Mouse (Mus musculus) megakaryocyte-erythroid progenitor cell, adult 5 weeks (primary cell): ENCODE results near the gene Plekho2. TPM values are rescaled to one million over a fixed set of nuclear protein-coding genes. Genes with fewer than 3 reads are reported as not detected.

Experiments
- polyA plus RNA-seq: library from polyadenylated mRNA; stranded (reverse); fragments of >175 nt; gene quantifications from 2 replicates; pipeline ENCODE4 v1.2.3, GENCODE M21; 2012

Gene Plekho2
- polyA plus RNA-seq, result 65.7 and 78.4 TPM in 2 replicates

GRCm38 (mm10) chr9:65579781-65580371 is at the start of gene Plekho2:
Gene Plekho2 (minus strand): TSS chr9:65580040.

DNA sequence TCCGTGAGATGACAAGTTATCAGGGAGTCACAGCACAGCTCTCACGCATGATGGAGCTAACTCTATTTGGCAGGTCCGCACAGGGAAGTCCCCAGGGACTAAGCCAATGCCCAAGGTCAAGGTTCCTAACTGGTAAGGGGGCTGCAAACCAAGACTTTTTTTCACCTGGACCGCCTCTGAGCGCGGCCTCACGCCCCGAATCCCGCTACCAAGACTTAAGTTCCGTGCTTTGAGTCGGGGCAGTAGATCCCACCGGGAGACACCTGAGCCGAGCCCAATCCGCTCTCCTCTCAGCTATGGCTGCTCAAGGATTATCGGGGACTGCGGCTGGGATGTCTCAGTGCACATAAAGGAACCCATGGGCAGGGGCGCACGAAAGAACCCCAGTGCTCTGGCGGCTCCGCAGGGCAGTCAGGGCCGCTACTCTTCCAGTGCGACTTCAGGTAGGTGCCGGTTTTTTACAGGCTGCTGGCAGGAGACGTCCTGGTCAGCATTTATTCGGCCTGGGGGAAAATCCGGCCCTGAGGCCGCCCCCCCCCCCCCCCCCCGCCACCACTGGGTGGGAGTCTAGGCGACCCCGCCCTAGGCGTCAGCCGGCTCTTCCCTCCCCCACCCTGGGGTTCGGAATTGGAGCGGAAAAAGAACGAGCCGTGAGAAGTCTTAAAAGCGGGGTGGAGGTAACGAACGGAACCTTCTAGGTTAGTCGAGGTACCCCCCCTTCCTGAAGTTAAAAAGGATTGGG is 49.4 kb upstream of the Plekho2 start, which contains the start of gene Rbpms2:
Rbpms2 (plus strand) TSS at position 624 of the 742 bp plus-strand sequence.

DNA sequence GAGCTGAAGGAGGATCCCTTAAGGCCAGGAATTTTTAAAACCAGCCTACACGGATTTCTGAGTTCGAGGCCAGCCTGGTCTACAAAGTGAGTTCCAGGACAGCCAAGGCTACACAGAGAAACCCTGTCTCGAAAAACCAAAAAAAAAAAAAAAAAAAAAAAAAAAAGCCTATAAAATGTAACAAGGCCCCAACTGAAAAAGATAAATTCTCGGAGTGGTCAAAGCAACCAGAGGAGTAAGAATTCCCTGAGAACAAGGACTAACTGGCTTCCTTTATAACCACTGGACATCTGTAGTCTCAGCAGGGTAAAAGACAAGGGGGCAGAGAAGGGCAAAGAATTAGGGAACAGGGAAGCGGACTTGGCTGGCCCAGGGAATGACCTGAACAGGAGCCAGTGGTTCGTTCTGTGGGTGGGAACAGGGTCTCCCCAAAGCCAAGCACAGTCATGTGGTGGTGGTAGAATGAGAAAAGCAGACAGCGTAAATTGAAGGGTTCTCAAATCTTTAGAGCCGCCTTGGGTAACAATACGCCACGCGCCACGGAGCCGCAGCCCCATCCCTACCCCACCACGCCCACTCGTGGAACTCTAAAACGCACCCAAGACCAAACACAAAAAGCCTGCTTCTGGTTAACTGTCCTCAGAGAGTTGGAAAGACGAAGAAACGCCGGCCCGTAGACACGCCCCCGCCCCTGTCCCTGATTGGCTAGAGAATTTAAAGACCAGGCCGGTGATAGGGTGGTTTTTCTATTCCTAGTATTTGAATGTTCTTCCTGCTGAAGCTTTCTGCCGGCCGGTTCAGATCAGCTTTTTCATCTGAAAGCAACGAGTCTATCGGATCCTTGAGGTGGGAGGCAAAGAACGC is 6.8 kb upstream of the Plekho2 start, which contains the start of gene Pif1:
Pif1 (plus strand) TSS at position 755 of the 864 bp plus-strand sequence.

DNA sequence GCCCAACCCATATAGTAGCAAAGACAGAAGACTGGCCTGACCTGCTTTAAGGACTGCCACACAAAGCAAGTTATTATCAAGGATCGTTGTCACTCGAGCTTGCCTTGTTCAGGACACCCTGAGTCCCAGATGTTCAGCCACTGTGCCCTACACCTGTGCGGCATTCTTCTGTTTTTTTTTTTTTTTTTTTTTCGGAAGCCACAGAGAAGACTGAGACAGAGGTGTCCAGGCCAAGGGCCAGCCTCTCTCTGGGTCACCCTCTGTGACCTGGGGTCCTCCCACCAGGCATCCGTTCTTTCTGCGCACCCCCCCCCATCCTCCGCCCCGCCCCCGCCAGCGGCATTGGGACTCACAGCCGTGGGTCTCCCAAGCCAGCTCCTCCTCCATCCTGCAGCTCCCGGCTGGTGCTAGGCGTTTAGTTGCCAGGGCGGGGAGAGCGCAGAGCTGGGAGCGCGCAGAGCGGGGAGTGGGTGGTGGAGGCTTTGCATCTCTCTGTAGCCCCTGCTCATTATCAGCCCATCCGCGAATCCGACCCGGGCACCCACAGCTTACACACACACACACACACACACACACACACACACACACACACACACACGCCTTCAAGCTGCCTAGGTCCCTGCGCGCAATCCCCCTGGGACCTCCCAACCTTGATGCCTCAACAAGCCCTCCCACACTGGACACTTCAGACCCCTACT is 59.9 kb downstream of the Plekho2 start, which contains the start of gene Ankdd1a:
Ankdd1a (minus strand) TSS at position 387 of the 698 bp plus-strand sequence.

Other genes with a start within 250 kb of the Plekho2 start
- gene Pdcd7, start 233.9 kb downstream of the Plekho2 start, polyA plus RNA-seq, result 34.2 and 42.0 TPM in 2 replicates
- 0.62 and 0.90 TPM in 2 replicates for gene Ubap1l, start 219.0 kb downstream of the Plekho2 start, polyA plus RNA-seq
- gene Kbtbd13, start 188.4 kb downstream of the Plekho2 start, polyA plus RNA-seq, result 0.02 and 0.04 TPM in 2 replicates
- 0.13 and 0.40 TPM in 2 replicates for gene Rasl12, start 181.5 kb downstream of the Plekho2 start, polyA plus RNA-seq
- not detected in 2 replicates for gene Slc51b, start 157.1 kb downstream of the Plekho2 start, polyA plus RNA-seq
- gene Mtfmt, start 144.3 kb downstream of the Plekho2 start, polyA plus RNA-seq, result 13.2 and 13.7 TPM in 2 replicates
- 34.1 and 45.9 TPM in 2 replicates for gene Spg21, start 119.1 kb downstream of the Plekho2 start, polyA plus RNA-seq
- gene Ankdd1a, start 59.8 kb downstream of the Plekho2 start, polyA plus RNA-seq, result not detected in 2 replicates
- 5.4 and 7.8 TPM in 2 replicates for gene Pif1, start 7.1 kb upstream of the Plekho2 start, polyA plus RNA-seq
- 10.2 and 16.2 TPM in 2 replicates for gene Rbpms2, start 49.6 kb upstream of the Plekho2 start, polyA plus RNA-seq
- gene Oaz2, start 88.0 kb upstream of the Plekho2 start, polyA plus RNA-seq, result 107 and 109 TPM in 2 replicates
- 51.1 and 61.3 TPM in 2 replicates for gene Zfp609, start 247.5 kb upstream of the Plekho2 start, polyA plus RNA-seq